Mouse (Mus musculus): ENCODE measurements around the gene Ankrd33b. TPM values are rescaled to one million over a fixed set of nuclear protein-coding genes. Genes with fewer than 3 reads are reported as not detected.
A peak's percentile ranks its signal among the peaks of the same experiment; 100 is the strongest.

The Ankrd33b gene
- polyA plus RNA-seq, 1 experiment from 2014 or later = 0.64 TPM

- no peak for DNase-seq (ENCODE audit: low spot score)
- no peaks in the 10 kb centered on the region for H3K9me3 ChIP-seq (ENCODE audit: control insufficient read depth, low read length)
- ATAC-seq (replicated peaks; ENCODE audit: low FRiP score) = no peak
- H3K36me3 ChIP-seq (ENCODE audit: control insufficient read depth, insufficient read depth, low read length) = no peaks in the 10 kb centered on the region
- H3K4me2 ChIP-seq = peak overlapping the region; percentile 26
- peaks cover 40% of the 10 kb centered on the region for H3K27me3 ChIP-seq (replicated peaks; ENCODE audit: control insufficient read depth, insufficient read depth, low read length)
- H3K4me3 ChIP-seq (ENCODE audit: low read depth, low read length) = no peak overlapping the region
- no peak overlapping the region for H3K9ac ChIP-seq (ENCODE audit: low read depth, low read length)
- WGBS = 13% methylated on average over 40 of the region's 40 CpGs
- no peak overlapping the region for H3K27ac ChIP-seq (ENCODE audit: low read depth, low read length)
- H3K4me1 ChIP-seq (replicated peaks; ENCODE audit: control insufficient read depth, insufficient read depth, low read length) = peaks cover 3% of the 10 kb centered on the region; the same call in 1 of the 2 replicates
These were observed 70.4 kb downstream of the Ankrd33b start for GRCm38 (mm10) chr15:31296882-31297776.

- 30% methylated on average over 2 of the region's 2 CpGs for WGBS
- ATAC-seq (replicated peaks; ENCODE audit: low FRiP score) (no peak), DNase-seq (ENCODE audit: low spot score) (no peak)
- no peak overlapping the region for H3K4me3 ChIP-seq (ENCODE audit: low read depth, low read length)
- H3K27me3 ChIP-seq (replicated peaks; ENCODE audit: control insufficient read depth, insufficient read depth, low read length) = peaks cover 40% of the 10 kb centered on the region
- no peaks in the 10 kb centered on the region for H3K36me3 ChIP-seq (ENCODE audit: control insufficient read depth, insufficient read depth, low read length)
- peaks cover 3% of the 10 kb centered on the region; the same call in 1 of the 2 replicates for H3K4me1 ChIP-seq (replicated peaks; ENCODE audit: control insufficient read depth, insufficient read depth, low read length)
- no peak overlapping the region for H3K27ac ChIP-seq (ENCODE audit: low read depth, low read length)
- no peak overlapping the region for H3K9ac ChIP-seq (ENCODE audit: low read depth, low read length)
- no peaks in the 10 kb centered on the region for H3K9me3 ChIP-seq (ENCODE audit: control insufficient read depth, low read length)
- H3K4me2 ChIP-seq = no peak overlapping the region
These were observed 73.2 kb downstream of the Ankrd33b start for GRCm38 (mm10) chr15:31294311-31294710.

- DNase-seq (ENCODE audit: low spot score) (no peak), ATAC-seq (replicated peaks; ENCODE audit: low FRiP score) (no peak)
- Histone ChIP-seq H3K4me1 (replicated peaks; ENCODE audit: control insufficient read depth, insufficient read depth, low read length) (peaks cover 3% of the 10 kb centered on the region; the same call in 1 of the 2 replicates), H3K9ac (ENCODE audit: low read depth, low read length) (no peak overlapping the region), H3K9me3 (ENCODE audit: control insufficient read depth, low read length) (no peaks in the 10 kb centered on the region), H3K36me3 (ENCODE audit: control insufficient read depth, insufficient read depth, low read length) (no peaks in the 10 kb centered on the region), H3K4me3 (ENCODE audit: low read depth, low read length) (no peak overlapping the region), H3K4me2 (no peak overlapping the region), H3K27me3 (replicated peaks; ENCODE audit: control insufficient read depth, insufficient read depth, low read length) (peaks cover 29% of the 10 kb centered on the region), H3K27ac (ENCODE audit: low read depth, low read length) (no peak overlapping the region)
- WGBS = 39% methylated on average over 3 of the region's 3 CpGs
These were observed 74.9 kb downstream of the Ankrd33b start for GRCm38 (mm10) chr15:31292627-31293026.

- H3K4me3 ChIP-seq (ENCODE audit: low read depth, low read length) = no peak overlapping the region
- H3K9me3 ChIP-seq (ENCODE audit: control insufficient read depth, low read length) = no peaks in the 10 kb centered on the region
- no peak overlapping the region for H3K9ac ChIP-seq (ENCODE audit: low read depth, low read length)
- 87% methylated on average over 3 of the region's 3 CpGs for WGBS
- ATAC-seq (replicated peaks; ENCODE audit: low FRiP score) (no peak), DNase-seq (ENCODE audit: low spot score) (no peak)
- H3K4me1 ChIP-seq (replicated peaks; ENCODE audit: control insufficient read depth, insufficient read depth, low read length) = peaks cover 7% of the 10 kb centered on the region
- H3K27me3 ChIP-seq (replicated peaks; ENCODE audit: control insufficient read depth, insufficient read depth, low read length) = no peaks in the 10 kb centered on the region
- no peak overlapping the region for H3K27ac ChIP-seq (ENCODE audit: low read depth, low read length)
- no peak overlapping the region for H3K4me2 ChIP-seq
- H3K36me3 ChIP-seq (ENCODE audit: control insufficient read depth, insufficient read depth, low read length) = no peaks in the 10 kb centered on the region
These were observed 81.8 kb downstream of the Ankrd33b start for GRCm38 (mm10) chr15:31285695-31286094.

- no peak overlapping the region for H3K4me3 ChIP-seq (ENCODE audit: low read depth, low read length)
- ATAC-seq (replicated peaks; ENCODE audit: low FRiP score) (no peak), DNase-seq (ENCODE audit: low spot score) (no peak)
- no peak overlapping the region for H3K27ac ChIP-seq (ENCODE audit: low read depth, low read length)
- no peaks in the 10 kb centered on the region for H3K9me3 ChIP-seq (ENCODE audit: control insufficient read depth, low read length)
- no peak overlapping the region for H3K4me2 ChIP-seq
- H3K27me3 ChIP-seq (replicated peaks; ENCODE audit: control insufficient read depth, insufficient read depth, low read length) = no peaks in the 10 kb centered on the region
- 61% methylated on average over 17 of the region's 17 CpGs for WGBS
- peaks cover 13% of the 10 kb centered on the region for H3K4me1 ChIP-seq (replicated peaks; ENCODE audit: control insufficient read depth, insufficient read depth, low read length)
- H3K36me3 ChIP-seq (ENCODE audit: control insufficient read depth, insufficient read depth, low read length) = no peaks in the 10 kb centered on the region
- no peak overlapping the region for H3K9ac ChIP-seq (ENCODE audit: low read depth, low read length)
These were observed 82.4 kb downstream of the Ankrd33b start for GRCm38 (mm10) chr15:31284922-31285631.

GRCm38 (mm10) chr15:31284142-31284541, 83.4 kb downstream of the Ankrd33b start:
- H3K4me3 ChIP-seq (ENCODE audit: low read depth, low read length) = no peak overlapping the region
- no peak overlapping the region for H3K27ac ChIP-seq (ENCODE audit: low read depth, low read length)
- no peaks in the 10 kb centered on the region for H3K27me3 ChIP-seq (replicated peaks; ENCODE audit: control insufficient read depth, insufficient read depth, low read length)
- peaks cover 13% of the 10 kb centered on the region for H3K4me1 ChIP-seq (replicated peaks; ENCODE audit: control insufficient read depth, insufficient read depth, low read length)
- WGBS = 66% methylated on average over 5 of the region's 5 CpGs
- DNase-seq (ENCODE audit: low spot score) (no peak), ATAC-seq (replicated peaks; ENCODE audit: low FRiP score) (no peak)
- no peaks in the 10 kb centered on the region for H3K36me3 ChIP-seq (ENCODE audit: control insufficient read depth, insufficient read depth, low read length)
- H3K4me2 ChIP-seq = no peak overlapping the region
- no peak overlapping the region for H3K9ac ChIP-seq (ENCODE audit: low read depth, low read length)
- H3K9me3 ChIP-seq (ENCODE audit: control insufficient read depth, low read length) = no peaks in the 10 kb centered on the region

GRCm38 (mm10) chr15:31282353-31282752, 85.2 kb downstream of the Ankrd33b start:
- no peak for DNase-seq (ENCODE audit: low spot score)
- Histone ChIP-seq H3K27ac (ENCODE audit: low read depth, low read length) (no peak overlapping the region), H3K4me1 (replicated peaks; ENCODE audit: control insufficient read depth, insufficient read depth, low read length) (peaks cover 13% of the 10 kb centered on the region), H3K27me3 (replicated peaks; ENCODE audit: control insufficient read depth, insufficient read depth, low read length) (no peaks in the 10 kb centered on the region), H3K36me3 (ENCODE audit: control insufficient read depth, insufficient read depth, low read length) (no peaks in the 10 kb centered on the region), H3K4me2 (no peak overlapping the region), H3K9ac (ENCODE audit: low read depth, low read length) (no peak overlapping the region), H3K9me3 (ENCODE audit: control insufficient read depth, low read length) (no peaks in the 10 kb centered on the region), H3K4me3 (ENCODE audit: low read depth, low read length) (no peak overlapping the region)
- no peak for ATAC-seq (replicated peaks; ENCODE audit: low FRiP score)
- WGBS = 71% methylated on average over 3 of the region's 3 CpGs

- no peak overlapping the region for H3K27ac ChIP-seq (ENCODE audit: low read depth, low read length)
- no peak overlapping the region for H3K9ac ChIP-seq (ENCODE audit: low read depth, low read length)
- DNase-seq (ENCODE audit: low spot score) = no peak
- no peak overlapping the region for H3K4me3 ChIP-seq (ENCODE audit: low read depth, low read length)
- no peaks in the 10 kb centered on the region for H3K9me3 ChIP-seq (ENCODE audit: control insufficient read depth, low read length)
- no peaks in the 10 kb centered on the region for H3K36me3 ChIP-seq (ENCODE audit: control insufficient read depth, insufficient read depth, low read length)
- peak; percentile 41; the same call in 1 of the 2 replicates for ATAC-seq (replicated peaks; ENCODE audit: low FRiP score)
- 49% methylated on average over 13 of the region's 13 CpGs for WGBS
- H3K4me2 ChIP-seq = no peak overlapping the region
- no peaks in the 10 kb centered on the region for H3K27me3 ChIP-seq (replicated peaks; ENCODE audit: control insufficient read depth, insufficient read depth, low read length)
- peaks cover 13% of the 10 kb centered on the region for H3K4me1 ChIP-seq (replicated peaks; ENCODE audit: control insufficient read depth, insufficient read depth, low read length)
These were observed 85.7 kb downstream of the Ankrd33b start for GRCm38 (mm10) chr15:31281830-31282229.
